Mouse (Mus musculus) left cerebral cortex, adult 11 months (tissue): ENCODE measurements at regions not wholly inside any gene's neighbourhood (a gene's known extent, or its start where the extent isn't known, plus 50 kb on each side); places are given as distances from the start of the nearest gene placed in this dataset.

Experiments used
- DNase-seq: peaks from one replicate; pipeline ENCODE4 v3.0.0; 2022; ENCODE audit warnings: low spot score

DNA sequence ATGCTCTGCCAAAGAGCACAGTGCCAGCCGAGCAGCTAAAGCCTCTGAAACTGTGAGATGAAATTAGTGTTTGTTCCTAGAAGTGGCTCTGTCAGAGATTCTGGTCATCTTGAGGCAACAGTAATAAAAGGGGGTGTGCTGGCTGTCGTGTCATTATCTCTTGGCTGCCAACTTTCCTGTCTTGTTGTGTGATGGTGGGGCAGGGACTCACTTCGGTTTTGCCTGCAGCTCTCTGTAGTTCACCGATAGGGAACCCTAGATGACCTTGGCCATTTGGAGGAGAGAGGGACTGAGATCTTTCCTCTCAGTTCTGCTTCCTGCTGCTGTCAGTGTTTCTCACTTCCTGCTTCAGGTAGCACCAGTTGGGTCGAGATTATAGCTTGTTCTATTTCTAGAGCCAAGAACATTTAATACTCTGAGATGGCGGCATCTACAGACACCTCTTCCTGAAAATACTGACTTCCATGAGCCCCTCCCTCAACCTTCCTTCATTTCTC is 159.8 kb upstream of the Kbtbd8 start:
- no peak for DNase-seq

DNA sequence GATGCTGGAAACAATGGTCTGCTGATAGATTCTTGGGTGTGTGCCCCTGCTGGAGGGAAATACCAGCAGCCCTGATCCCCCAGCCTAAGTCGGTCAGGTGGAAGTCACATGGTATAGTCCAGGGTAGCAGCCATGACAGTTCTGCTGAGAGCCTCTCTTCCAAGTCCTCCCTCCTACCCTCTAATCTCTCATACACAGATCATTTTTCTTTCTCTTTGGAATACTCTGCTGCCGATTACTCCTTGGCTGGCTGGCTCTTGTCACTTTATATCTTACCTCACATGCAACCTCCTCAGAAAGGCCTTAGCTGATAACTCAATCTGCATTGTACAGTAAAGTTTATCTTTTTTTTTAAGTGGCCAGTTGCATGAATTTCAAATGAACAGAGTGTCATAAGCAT is 162.5 kb upstream of the Kbtbd8 start:
- no peak for DNase-seq

DNA sequence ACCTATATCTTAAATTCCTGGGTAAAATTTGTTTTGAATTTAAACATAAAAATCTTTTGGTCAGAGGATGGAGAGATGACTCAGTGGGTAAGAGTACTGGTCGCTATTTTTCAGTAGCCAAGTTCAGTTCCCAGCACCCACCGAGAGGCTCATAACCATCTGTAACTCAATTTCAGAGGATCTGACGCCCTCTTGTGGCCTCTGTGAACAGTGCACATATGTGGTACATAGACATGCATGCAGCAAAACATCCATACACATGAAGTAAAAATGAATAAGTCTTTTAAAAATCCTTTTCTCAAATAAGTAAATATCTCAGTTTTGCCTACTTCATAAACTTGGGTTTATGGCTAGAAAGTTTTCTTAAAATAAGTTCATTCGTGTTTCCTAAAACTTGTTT is 163.4 kb upstream of the Kbtbd8 start:
- DNase-seq, result no peak

DNA sequence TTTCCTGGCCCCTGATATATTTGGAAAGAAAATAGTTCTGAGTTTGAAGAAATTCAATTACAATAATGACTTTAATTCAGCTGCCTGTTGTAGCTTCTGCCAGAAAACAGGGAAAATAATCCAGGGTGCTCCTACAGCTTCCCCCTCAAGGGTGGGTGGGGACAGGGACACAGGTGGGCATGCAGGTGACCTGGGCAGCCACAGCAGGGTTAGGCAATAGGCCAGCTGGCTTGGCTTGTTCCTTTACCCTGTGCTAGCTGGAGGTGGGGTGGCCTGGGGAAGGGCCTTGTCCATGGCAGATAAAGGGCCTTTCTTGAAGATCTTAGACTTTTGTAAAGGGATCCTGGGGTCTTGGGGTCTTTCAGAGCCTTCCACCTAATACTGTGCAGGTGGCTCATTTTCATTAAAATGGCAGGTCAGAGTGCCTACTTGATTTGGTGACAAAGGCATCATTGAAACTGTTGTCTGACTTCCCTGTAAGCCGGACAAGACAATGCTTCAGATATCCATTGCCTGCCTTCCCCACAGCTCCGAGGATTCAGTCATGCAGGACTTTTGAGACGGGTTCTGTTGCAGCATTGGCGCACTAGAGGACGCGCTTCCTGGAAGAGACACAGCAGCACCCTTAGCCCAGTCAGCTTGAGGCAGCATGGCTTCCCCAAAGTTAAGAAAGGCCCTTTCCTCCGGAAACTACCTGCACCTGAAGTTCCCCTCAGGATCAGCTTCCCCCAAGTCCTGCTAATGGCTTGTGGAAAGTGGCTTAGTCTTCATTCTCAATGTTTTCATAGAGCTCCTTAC is 164.9 kb upstream of the Kbtbd8 start:
- DNase-seq, result no peak

DNA sequence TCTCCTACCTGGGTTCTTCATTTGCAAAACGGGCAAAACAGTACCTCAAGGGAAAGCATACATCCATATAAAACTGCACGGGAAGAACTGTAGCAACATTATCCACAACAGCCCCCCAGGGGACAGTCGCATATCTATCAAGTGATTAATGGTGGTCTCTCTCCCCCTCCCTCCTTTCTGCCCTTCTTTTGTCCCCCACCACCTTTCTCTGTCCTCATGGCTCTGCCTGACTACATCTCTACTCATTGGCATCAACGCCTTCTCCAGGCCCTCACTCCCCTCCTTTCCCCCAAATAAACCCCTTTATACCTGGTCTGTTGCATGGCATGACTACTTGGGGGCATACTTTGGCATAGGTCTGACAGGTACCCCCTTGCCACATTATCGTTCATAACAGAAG is 166.1 kb upstream of the Kbtbd8 start:
- no peak for DNase-seq

DNA sequence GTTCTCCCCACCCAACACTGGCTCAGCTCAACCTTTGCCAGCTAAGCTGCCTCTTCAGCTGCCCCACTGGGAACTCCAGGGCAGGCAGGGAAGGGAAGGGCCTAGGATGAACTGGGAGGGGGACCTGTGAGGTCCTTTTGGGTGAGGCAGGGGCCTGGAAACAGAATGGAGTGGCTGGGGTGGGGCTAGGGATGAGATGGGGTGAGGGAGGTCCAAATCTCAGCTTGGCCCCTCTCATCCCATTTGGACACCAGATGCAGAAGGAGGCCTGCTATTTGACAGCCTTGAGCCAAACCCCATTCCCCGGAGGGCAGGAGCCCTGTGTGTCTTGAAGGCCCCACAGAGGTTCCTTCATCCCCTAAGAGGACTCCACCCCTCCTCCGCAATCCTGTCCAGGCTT is 166.7 kb upstream of the Kbtbd8 start:
- no peak for DNase-seq

DNA sequence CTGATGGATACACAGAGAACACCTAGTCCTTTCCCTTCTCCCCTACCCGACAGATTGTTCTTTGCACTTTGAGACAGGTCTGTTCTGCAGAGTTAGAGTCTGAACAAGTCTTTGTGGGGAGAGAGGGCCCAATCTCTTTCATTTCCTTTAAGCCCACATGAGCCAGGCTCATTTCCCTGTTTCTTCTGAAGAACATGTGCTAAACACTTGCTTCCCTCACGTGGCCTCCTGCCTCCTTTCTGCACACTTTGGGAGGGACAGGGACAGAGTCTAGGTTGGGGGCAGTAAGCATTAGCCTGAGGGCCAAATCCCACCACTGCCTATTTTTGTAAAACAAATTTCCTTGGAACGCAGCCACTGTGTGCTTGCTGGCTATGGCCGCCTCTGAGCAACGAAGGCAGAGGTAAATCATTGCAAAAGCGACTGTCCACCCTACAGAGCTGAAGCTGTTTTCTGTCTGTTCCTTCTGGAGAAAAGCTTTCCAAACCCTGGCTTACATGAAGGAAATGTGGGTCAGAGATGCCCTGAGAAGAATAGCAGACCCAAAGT is 170.6 kb upstream of the Kbtbd8 start:
- no peak for DNase-seq

DNA sequence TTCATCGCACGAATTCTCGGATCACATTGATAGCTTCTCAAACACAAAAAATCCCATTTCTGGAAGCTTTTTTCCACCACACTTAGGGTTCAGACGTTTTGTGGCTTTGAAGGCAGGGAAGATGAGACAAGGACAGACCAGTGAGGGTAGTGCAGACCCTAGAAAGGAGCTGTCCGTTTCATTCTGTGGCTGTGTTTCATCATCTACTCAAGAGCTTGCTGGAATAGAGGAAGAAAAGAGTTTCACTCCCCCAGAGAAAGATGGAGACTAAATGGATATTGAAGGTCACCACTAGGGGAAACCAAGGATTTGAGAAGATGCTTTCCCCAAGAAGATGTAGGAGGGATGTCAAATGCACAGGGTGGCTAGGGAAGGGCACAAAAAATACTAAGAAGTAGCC is 171.3 kb upstream of the Kbtbd8 start:
- no peak for DNase-seq

DNA sequence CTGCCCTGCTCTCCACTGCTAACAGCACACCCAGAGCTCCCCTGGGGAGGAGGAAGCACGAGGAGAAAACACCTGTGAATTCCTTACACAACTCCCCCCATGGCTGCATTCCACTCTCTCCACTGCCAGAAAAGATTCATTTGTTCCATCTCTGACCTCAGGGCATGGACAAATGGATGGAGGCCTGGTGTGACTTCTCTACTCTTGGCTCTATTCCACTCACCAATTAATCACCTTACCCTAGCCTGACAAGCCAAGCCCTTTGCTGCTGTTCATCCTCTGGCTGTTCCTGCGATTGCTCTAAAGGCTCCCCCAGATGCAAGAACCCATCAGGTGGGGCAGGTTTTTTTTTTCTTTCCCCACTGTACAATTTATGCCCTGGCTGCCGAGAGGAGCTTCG is 172.8 kb upstream of the Kbtbd8 start:
- no peak for DNase-seq

DNA sequence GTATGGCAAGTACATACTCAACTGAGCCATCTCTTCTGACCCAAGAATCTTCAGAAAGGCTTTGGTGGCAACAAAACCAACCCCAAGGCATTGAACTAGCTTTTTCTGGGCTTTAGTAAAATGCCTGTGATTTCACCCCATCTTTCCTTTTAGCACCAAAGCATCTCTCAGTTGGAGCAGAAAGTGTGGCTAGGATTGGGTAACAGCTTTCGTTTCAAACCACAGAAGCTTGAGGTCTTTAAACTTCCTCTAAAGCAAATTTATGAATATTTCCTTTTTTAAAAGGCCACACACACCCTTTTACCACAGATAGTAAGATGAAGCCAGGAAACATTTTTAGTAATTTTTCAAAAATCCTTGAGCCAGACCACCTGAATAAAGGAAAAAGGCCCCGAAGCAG is 178.1 kb upstream of the Kbtbd8 start:
- DNase-seq, result no peak

DNA sequence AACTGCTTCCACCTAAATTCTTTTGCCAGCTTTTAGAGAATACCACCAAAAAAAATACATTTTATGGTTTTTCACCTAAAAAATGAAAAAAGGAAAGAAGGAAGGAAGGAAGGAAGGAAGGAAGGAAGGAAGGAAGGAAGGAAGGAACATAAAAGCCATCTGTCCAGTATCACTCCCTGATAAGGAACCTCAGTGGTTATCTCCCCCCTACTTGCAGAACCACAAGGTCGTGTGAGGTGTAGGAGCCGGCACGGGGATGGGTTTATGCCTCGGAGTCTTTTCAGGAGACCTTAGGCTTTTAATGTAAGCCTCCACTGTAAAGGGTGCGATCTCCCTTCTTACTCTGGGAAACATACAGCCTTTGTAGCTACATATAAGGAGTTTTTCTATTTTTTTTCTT is 180.8 kb upstream of the Kbtbd8 start:
- no peak for DNase-seq

DNA sequence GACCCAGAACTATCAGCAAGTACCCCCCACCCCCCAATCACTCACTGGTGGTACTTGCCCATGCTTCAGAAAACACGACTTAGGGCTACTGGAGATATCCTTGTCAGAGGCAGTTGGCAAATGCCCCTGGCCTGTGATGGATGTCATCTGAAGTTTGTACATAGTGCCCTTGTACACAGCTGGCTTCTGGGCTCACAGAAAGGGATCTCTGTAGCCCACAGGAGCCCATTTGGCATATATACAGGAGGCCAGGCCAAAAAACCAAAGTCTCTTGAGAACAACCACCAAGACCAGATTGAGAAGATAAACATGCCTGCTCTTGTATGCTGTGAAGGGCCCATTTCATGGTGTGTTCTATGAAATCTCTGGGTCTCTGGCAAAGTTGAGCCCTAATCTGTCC is 181.3 kb upstream of the Kbtbd8 start:
- DNase-seq, result no peak

DNA sequence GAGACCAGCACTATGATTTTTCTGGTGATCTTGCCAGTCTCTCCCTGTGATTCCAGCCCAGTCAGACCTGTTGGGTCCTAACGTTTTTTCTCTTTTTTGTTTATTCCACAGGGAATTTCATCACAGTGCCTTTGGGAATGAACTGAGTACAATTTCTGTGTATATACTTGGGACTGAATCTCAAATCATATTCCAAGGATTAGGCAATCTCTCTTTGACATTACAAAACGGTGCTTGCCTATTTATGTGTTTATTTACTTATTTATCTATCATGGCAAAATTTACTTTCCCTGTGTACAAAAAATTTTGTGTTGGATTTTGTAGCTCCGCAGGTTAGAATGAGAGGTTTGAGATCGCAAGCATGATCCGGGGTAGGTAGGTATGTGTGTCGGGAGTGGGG is 189.2 kb upstream of the Kbtbd8 start:
- DNase-seq, result no peak

DNA sequence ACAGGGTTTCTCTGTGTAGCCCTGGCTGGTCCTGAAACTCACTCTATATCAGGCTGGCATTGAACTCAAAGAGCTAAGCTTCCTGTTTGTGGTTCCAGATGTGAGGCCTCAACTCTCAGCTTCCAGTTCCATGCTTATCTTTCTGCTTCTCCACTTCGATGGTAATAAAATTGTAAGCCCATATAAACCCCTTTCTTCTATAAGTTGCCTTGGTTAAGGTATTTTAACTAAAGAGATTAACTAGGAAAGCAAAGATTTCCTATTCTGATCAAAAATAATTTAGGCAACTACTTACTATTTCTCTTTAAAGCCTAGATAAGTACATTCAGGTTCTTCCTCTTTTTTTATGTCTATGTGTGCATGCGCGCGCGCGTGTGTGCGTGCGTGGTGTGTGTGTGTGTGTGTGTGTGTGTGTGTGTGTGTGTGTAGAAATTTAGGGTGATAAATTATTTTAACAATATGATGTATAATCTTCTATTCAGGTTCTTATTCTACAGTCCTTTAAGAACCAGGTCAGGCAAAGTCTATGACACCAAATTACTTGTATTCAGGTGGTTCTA is 190.3 kb upstream of the Kbtbd8 start:
- DNase-seq, result no peak

DNA sequence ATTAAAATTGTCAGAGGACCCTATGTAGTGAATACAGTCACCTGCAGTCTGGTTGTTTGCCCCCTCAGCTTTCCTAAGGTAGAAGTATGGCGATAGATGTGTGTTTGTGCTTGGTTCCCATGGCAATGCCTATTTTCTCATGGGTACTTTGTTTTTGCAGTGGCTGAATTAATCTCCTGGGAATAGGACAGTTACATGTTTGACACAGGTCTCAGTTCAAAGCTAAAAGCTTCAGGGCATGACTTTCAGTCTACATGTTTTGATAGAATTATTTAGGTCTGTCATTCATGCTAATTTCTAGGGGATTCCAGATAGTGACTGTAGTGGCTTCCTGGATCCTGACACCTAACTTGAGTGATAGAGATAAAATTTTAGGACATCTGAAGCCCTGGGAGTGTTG is 191.6 kb upstream of the Kbtbd8 start:
- no peak for DNase-seq

DNA sequence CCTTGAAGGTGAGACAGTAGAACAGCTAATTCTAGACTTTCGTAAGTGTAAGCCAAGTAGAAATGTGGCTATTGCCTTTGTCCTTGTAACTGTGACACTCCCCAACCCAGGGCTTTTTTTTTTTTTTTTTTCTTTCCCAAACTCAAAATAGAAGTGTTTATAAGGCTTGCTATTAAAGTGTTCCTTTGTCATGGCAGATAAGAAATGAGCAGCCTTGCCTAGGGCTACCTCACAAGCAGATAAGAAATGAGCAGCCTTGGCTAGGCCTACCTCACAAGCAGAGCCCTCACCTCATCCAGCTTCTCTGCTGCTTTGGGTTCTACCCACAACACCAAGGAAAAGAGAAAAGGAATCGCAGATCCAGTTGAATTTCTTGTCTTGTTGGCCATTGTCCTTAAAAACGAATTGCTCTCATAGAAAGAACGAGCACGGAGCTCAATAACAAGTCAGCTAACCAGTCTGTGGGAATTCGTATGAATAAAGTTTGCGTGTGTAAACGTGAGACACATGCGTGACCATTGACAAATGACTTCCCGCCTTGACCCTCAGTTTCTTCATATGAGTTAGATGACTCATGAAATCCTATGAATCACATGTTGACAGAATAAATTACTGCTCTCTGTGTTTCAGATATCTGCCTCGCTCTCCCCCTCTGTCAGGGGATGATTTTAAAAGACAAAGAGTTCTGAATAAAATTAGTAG is 192.6 kb upstream of the Kbtbd8 start:
- DNase-seq, result no peak

DNA sequence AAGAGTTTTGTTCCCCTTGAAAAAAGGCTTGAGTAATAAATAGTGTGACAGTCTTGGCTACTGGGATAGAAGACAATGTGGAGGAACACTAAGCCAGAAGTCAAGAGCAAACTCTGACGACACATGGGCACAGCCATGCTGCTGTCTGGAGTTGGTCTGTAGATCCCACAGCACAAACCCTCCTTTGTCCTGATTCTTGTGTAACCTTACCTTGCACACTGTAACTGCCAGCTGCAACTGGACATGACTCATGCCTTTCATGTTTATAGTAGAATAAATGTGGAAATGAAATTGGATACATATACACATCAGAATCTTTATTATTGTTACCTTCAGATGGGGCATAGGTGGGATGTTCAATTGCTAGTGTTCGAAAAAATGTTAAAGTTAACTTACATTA is 195.3 kb upstream of the Kbtbd8 start:
- DNase-seq, result no peak

DNA sequence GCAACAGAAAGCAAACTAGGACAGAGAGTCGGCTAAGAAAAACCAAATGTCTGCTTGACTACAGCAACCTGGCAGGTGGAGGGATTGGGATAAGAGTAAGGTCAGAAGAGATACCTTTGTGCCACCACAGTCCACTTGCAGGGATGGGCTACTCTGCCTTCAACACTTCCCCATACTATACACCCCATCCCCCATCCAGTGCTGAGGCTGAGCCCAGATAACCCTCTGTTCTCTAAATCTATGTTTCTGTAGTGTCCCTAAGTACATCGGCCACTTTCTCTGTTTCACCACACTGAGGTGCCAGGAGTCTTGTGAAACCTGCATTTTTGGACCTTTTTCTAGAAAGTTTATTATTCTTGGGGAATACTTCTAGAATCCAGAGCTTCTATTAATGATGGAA is 196.3 kb upstream of the Kbtbd8 start:
- DNase-seq, result no peak

DNA sequence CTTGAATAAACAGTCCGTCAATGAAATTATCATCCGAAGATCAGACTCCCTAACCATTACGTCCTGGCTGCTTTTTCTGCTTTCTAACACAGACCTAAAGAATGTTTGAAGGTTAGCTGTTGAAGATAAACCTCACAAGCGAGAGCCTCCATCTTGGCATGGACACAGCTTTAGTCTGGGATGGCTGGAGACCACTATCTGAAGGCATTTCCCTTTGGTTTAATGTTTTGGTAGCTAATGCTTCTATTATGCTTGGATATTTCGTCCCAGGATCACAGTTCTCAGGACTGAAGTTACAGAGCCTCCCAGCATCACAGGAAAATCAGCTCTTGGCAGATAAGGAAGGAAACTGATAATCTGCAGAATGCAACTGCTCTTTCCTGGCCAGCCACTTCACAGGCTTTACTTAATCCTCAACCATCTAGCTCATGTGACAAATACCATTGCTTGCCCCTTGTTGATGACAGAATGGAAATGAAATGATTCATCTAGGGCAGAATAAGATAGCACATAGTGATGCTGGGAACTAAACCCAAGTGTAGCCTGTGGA is 197.8 kb upstream of the Kbtbd8 start:
- no peak for DNase-seq

DNA sequence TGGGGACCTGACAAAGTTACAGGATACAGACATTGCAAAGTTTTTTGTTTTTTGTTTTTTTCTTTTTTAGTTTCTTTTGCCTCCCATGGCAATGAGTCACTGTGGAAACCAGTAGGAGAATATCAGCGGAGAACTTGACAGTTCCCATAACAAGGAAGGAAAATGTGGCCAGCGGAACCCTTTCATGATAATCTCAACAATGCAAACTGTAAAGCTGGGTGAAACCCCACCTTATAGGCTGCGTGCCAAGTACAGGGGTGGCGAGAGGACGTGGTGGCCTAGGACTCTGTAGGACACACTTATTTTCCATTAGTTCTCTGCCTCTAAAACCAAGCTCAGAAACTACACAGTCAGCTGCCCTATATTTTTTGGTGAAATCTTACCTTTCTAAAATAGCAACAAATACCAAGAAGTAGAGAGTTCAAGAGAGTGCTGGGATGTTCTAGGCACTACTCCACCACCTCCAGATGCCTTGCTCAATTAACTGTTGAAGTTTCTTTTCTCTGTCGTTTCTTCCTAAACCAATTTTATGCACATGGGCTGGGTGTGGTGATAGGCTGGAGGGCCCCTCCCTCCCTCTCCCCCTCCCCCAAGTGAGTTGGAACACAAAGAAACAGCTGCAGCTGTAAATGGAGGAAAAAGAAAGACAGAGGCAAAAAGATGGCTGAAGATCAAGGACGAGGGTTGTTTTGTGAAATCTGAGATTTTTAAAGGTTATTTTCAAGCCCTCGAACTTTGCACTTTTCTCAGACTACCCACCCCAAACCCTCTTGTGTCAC is 201.0 kb upstream of the Kbtbd8 start:
- no peak for DNase-seq

DNA sequence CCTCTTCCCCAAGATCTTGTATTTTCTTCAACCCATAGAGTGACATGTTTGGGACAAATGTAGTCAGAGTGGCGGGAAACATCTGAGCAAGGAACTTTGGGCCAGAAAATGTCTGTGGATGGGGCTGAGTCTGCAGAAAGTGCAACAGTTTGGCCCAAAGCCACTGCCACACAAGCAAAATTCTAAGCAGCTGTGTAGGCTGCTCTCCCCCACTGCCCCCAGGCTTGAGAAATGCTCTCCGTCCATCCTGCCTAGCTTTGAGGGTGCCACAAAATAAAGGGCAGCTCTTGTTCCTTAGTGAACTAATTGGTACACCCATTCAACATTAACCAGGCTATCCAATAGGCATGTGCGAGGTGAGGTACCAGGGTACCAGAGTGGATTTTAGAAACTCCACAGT is 205.2 kb upstream of the Kbtbd8 start:
- DNase-seq, result no peak

DNA sequence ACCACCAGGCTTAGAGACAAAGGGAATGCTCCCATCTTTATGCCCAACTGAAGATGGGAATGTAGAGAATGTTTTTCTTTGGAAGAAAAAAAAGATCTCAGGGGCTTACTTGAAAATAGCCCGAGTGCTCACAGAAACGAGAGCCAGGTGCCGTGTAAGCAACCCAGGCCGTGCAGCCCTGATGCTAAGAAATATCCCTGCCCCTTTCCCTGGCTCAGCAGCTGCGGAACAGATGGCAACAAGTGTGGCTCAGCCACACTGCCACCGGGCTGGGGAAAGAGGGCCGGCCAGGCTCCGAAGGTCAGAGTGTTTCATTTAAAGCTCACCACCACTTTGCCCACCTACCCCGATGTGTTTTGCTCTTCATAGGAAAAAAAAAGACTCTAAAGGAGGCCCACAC is 205.7 kb upstream of the Kbtbd8 start:
- DNase-seq, result no peak
